10 mouse cellular contexts compared by ENCODE assay signal in genomic region chr1:170646606-170647287, GRCm38 (mm10). TPM values are rescaled to one million over a fixed set of nuclear protein-coding genes. Genes with fewer than 3 reads are reported as not detected.
DNase-seq lines count a peak whose midpoint lies in the region; ATAC-seq and TF ChIP-seq lines count a peak whose summit lies in the region.
"Had no signal": no experiment of that assay in that cellular context is flagged by ENCODE, and none has a peak within 500 bp of the region (broad histone marks: within the 10 kb centered on the region; RNA-seq: fewer than 3 reads in every experiment).

No protein-coding gene starts in this region.

- peak overlapping the region; percentile 75 for H3K4me3 ChIP-seq in gastrocnemius, adult 2 months
- H3K4me3 ChIP-seq in lung, embryonic 14.5 days (ENCODE audit: low read depth, low read length) = no peak overlapping the region; the same call in 1 of the 2 replicates
- H3K4me3 ChIP-seq in intestine, embryonic 14.5 days (ENCODE audit: low read depth, low read length) = peak overlapping the region; percentile 1; the same call in 1 of the 2 replicates
- H3K4me3 ChIP-seq in stomach, embryonic 15.5 days (replicated peaks) = peak overlapping the region; percentile 57
- no peak overlapping the region for H3K4me3 ChIP-seq in midbrain, embryonic 15.5 days

- ATAC-seq in lung, embryonic 14.5 days (ENCODE audit: insufficient read depth) = no peak
- ATAC-seq in intestine, embryonic 14.5 days (replicated peaks; ENCODE audit: low FRiP score, low TSS enrichment, low read depth) = no peak
- ATAC-seq in stomach, embryonic 15.5 days (ENCODE audit: insufficient read depth, low FRiP score, low read depth) = no peak
- ATAC-seq in megakaryocyte, adult 5-6 weeks (ENCODE audit: poor library complexity, severe bottlenecking) = no peak
- no peak for ATAC-seq in midbrain, embryonic 15.5 days (replicated peaks)

- H3K27me3 ChIP-seq in lung, embryonic 14.5 days (ENCODE audit: insufficient read depth, low read length) = no peaks in the 10 kb centered on the region
- H3K27me3 ChIP-seq in intestine, embryonic 14.5 days (replicated peaks; ENCODE audit: control insufficient read depth, insufficient read depth, low read length) = no peaks in the 10 kb centered on the region
- H3K27me3 ChIP-seq in stomach, embryonic 15.5 days (replicated peaks) = no peaks in the 10 kb centered on the region
- no peaks in the 10 kb centered on the region for H3K27me3 ChIP-seq in midbrain, embryonic 15.5 days (replicated peaks)

- peak overlapping the region; percentile 64 for H3K27ac ChIP-seq in gastrocnemius, adult 2 months
- H3K27ac ChIP-seq in lung, embryonic 14.5 days (ENCODE audit: low read depth) = 0 out of 2 replicates have a peak overlapping the region, but pooled peaks have one; percentile 13
- no peak overlapping the region for H3K27ac ChIP-seq in intestine, embryonic 14.5 days (ENCODE audit: low read depth)
- peak overlapping the region; percentile 53; the same call in 1 of the 2 replicates for H3K27ac ChIP-seq in stomach, embryonic 15.5 days
- no peak overlapping the region for H3K27ac ChIP-seq in midbrain, embryonic 15.5 days

- peak overlapping the region; percentile 17; the same call in 1 of the 2 replicates for H3K9ac ChIP-seq in lung, embryonic 14.5 days
- H3K9ac ChIP-seq in intestine, embryonic 14.5 days (ENCODE audit: low read length) = no peak overlapping the region
- H3K9ac ChIP-seq in stomach, embryonic 15.5 days = no peak overlapping the region
- no peak overlapping the region for H3K9ac ChIP-seq in midbrain, embryonic 15.5 days

- no peaks in the 10 kb centered on the region for H3K9me3 ChIP-seq in lung, embryonic 14.5 days (ENCODE audit: low read depth, low read length)
- no peaks in the 10 kb centered on the region for H3K9me3 ChIP-seq in intestine, embryonic 14.5 days (ENCODE audit: control insufficient read depth, low read length)
- H3K9me3 ChIP-seq in stomach, embryonic 15.5 days = no peaks in the 10 kb centered on the region
- H3K9me3 ChIP-seq in midbrain, embryonic 15.5 days = no peaks in the 10 kb centered on the region

- no peak for TF ChIP-seq CTCF in gastrocnemius, adult 2 months (IDR thresholded peaks at IDR 0.05)
- no peak for TF ChIP-seq CTCF in lung, embryonic 14.5 days (IDR thresholded peaks at IDR 0.05; ENCODE audit: low read depth)

- peak overlapping the region; percentile 67 for H3K4me2 ChIP-seq in lung, embryonic 14.5 days
- peak overlapping the region; percentile 72 for H3K4me2 ChIP-seq in intestine, embryonic 14.5 days (ENCODE audit: low read length)
- H3K4me2 ChIP-seq in stomach, embryonic 15.5 days = peak overlapping the region; percentile 89
- no peak overlapping the region for H3K4me2 ChIP-seq in midbrain, embryonic 15.5 days

- WGBS in lung, embryonic 14.5 days = 57% methylated on average over 9 of the region's 9 CpGs
- WGBS in intestine, embryonic 14.5 days = 57% methylated on average over 9 of the region's 9 CpGs
- 50% methylated on average over 9 of the region's 9 CpGs for WGBS in stomach, embryonic 15.5 days
- 80% methylated on average over 9 of the region's 9 CpGs for WGBS in midbrain, embryonic 15.5 days

- peaks cover 22% of the 10 kb centered on the region; the same call in 1 of the 2 replicates for H3K4me1 ChIP-seq in lung, embryonic 14.5 days (ENCODE audit: insufficient read depth)
- peaks cover 16% of the 10 kb centered on the region; the same call in 1 of the 2 replicates for H3K4me1 ChIP-seq in intestine, embryonic 14.5 days (replicated peaks; ENCODE audit: control insufficient read depth, insufficient read depth, low read length)
- 0 out of 2 replicates have a peak, but pooled peaks cover 18% of the 10 kb centered on the region for H3K4me1 ChIP-seq in stomach, embryonic 15.5 days
- H3K4me1 ChIP-seq in midbrain, embryonic 15.5 days = peaks cover 11% of the 10 kb centered on the region; the same call in 1 of the 2 replicates

- intact Hi-C loops in gastrocnemius, adult 2 months (cut with DNase I) = loop anchor here (10.0 kb wide), 1 partner anchor 128 kb away; no protein-coding TSS in a partner anchor
- intact Hi-C loops in gastrocnemius, postnatal 36 days (cut with DNase I) = loop anchor here (5.0 kb wide), 1 partner anchor 116 kb away; no protein-coding TSS in a partner anchor

- DNase-seq in gastrocnemius, adult 2 months = no peak
- no peak for DNase-seq in gastrocnemius, postnatal 36 days
- DNase-seq in lung, embryonic 14.5 days = no peak
- no peak for DNase-seq in lung, postnatal 4 days
- DNase-seq in intestine, embryonic 14.5 days (ENCODE audit: low spot score) = peak; percentile 52
- DNase-seq: B cell, adult 2 months; gastrocnemius, postnatal 25 days had no signal

- H3K36me3 ChIP-seq in lung, embryonic 14.5 days (ENCODE audit: insufficient read depth) = 0 out of 2 replicates have a peak, but pooled peaks cover 9% of the 10 kb centered on the region
- H3K36me3 ChIP-seq in intestine, embryonic 14.5 days (ENCODE audit: control insufficient read depth, insufficient read depth, low read length) = 0 out of 2 replicates have a peak, but pooled peaks cover 5% of the 10 kb centered on the region
- no peaks in the 10 kb centered on the region for H3K36me3 ChIP-seq in stomach, embryonic 15.5 days
- H3K36me3 ChIP-seq in midbrain, embryonic 15.5 days (replicated peaks) = no peaks in the 10 kb centered on the region

RNA-seq across cellular contexts. Expression of gene Olfml2b, which starts 2.4 kb away (rescaled TPM):
- total RNA-seq in gastrocnemius, adult 2 months (2021) = 1 to 10 TPM; 2.9 to 6.6 TPM
- total RNA-seq in gastrocnemius, postnatal 36 days (2021) = 1 to 10 TPM; 6.9 to 8.2 TPM
- polyA plus RNA-seq in lung, embryonic 14.5 days (2014; fragmentation: Nextera tagmentation; extraction: Ambion mirVana) = 18.8 and 19.9 TPM in 2 replicates
- polyA plus RNA-seq in intestine, embryonic 14.5 days (2014; fragmentation: Nextera tagmentation; extraction: Ambion mirVana) = 22.4 and 28.3 TPM in 2 replicates
- 30.7 and 38.5 TPM in 2 replicates for polyA plus RNA-seq in stomach, embryonic 15.5 days (2015; fragmentation: Nextera tagmentation; extraction: Ambion mirVana)
- 9.0 and 9.2 TPM in 2 replicates for total RNA-seq in megakaryocyte, adult 5-6 weeks (2015)
- total RNA-seq in megakaryocyte, adult 5-6 weeks (2017) = 10.8 and 16.5 TPM in 2 replicates
- polyA plus RNA-seq in midbrain, embryonic 15.5 days (2015; fragmentation: Nextera tagmentation; extraction: Ambion mirVana) = 4.8 and 5.2 TPM in 2 replicates

RNA-seq across cellular contexts. Expression of gene Nos1ap, which starts 57.1 kb away (rescaled TPM):
- total RNA-seq in gastrocnemius, adult 2 months (2021) = 1 to 10 TPM in 1 of 2 experiments, under 1 TPM in 1; 0.79 to 2.0 TPM
- total RNA-seq in gastrocnemius, postnatal 36 days (2021) = 1 to 10 TPM; 1.0 to 1.7 TPM
- polyA plus RNA-seq in lung, embryonic 14.5 days (2014; fragmentation: Nextera tagmentation; extraction: Ambion mirVana) = 7.9 and 9.8 TPM in 2 replicates
- 11.1 and 12.1 TPM in 2 replicates for polyA plus RNA-seq in intestine, embryonic 14.5 days (2014; fragmentation: Nextera tagmentation; extraction: Ambion mirVana)
- 14.7 and 15.5 TPM in 2 replicates for polyA plus RNA-seq in stomach, embryonic 15.5 days (2015; fragmentation: Nextera tagmentation; extraction: Ambion mirVana)
- total RNA-seq in megakaryocyte, adult 5-6 weeks (2015) = 9.8 and 11.6 TPM in 2 replicates
- 2.5 and 3.0 TPM in 2 replicates for total RNA-seq in megakaryocyte, adult 5-6 weeks (2017)
- polyA plus RNA-seq in midbrain, embryonic 15.5 days (2015; fragmentation: Nextera tagmentation; extraction: Ambion mirVana) = 21.3 and 28.3 TPM in 2 replicates

Comparison
In these comparisons a context has a peak if more than half of its experiments do, and no peak if none do; other contexts are left out.
1. H3K27ac ChIP-seq: peak in gastrocnemius, adult 2 months (single experiment), lung, embryonic 14.5 days (single experiment) and stomach, embryonic 15.5 days (single experiment); none in intestine, embryonic 14.5 days (single experiment) and midbrain, embryonic 15.5 days (single experiment).
2. H3K4me3 ChIP-seq: peak in gastrocnemius, adult 2 months (single experiment), intestine, embryonic 14.5 days (single experiment) and stomach, embryonic 15.5 days (single experiment); none in lung, embryonic 14.5 days (single experiment) and midbrain, embryonic 15.5 days (single experiment).